Mouse (Mus musculus): ENCODE measurements around the gene Slc36a3. TPM values are rescaled to one million over a fixed set of nuclear protein-coding genes. Genes with fewer than 3 reads are reported as not detected.

Slc36a3 gene
- polyA plus RNA-seq, 1 experiment from 2014 or later: not detected

- no peak overlapping the region for H3K4me2 ChIP-seq
- no peak overlapping the region for H3K9ac ChIP-seq
These were observed 64.5 kb downstream of the Slc36a3 start for GRCm38 (mm10) chr11:55087006-55087405.

GRCm38 (mm10) chr11:55085396-55085795 lies 66.1 kb downstream of the Slc36a3 start:
- H3K4me2 ChIP-seq: 0 out of 2 replicates have a peak overlapping the region, but pooled peaks have one; percentile 5
- H3K9me3 ChIP-seq (replicated peaks): no peaks in the 10 kb centered on the region
- no peaks in the 10 kb centered on the region for H3K27me3 ChIP-seq
- H3K4me1 ChIP-seq (replicated peaks): peaks cover 14% of the 10 kb centered on the region
- peak overlapping the region; percentile 96 for H3K27ac ChIP-seq
- no peak overlapping the region for H3K9ac ChIP-seq
- no peak overlapping the region for H3K4me3 ChIP-seq
- WGBS: 20% methylated on average over 5 of the region's 5 CpGs
- peak; percentile 91 for ATAC-seq (replicated peaks; ENCODE audit: insufficient number of reproducible peaks, insufficient read depth, low FRiP score, low read depth)
- H3K36me3 ChIP-seq: no peaks in the 10 kb centered on the region

More at GRCm38 (mm10) chr11:55087006-55087405, 64.5 kb downstream of the Slc36a3 start:
- Histone ChIP-seq H3K9me3 (replicated peaks) (no peaks in the 10 kb centered on the region), H3K27ac (peak overlapping the region; percentile 96), H3K27me3 (no peaks in the 10 kb centered on the region), H3K36me3 (no peaks in the 10 kb centered on the region), H3K4me3 (no peak overlapping the region), H3K4me1 (replicated peaks) (peaks cover 14% of the 10 kb centered on the region)
- ATAC-seq (replicated peaks; ENCODE audit: insufficient number of reproducible peaks, insufficient read depth, low FRiP score, low read depth): no peak
- 8% methylated on average over 10 of the region's 10 CpGs for WGBS

DNA sequence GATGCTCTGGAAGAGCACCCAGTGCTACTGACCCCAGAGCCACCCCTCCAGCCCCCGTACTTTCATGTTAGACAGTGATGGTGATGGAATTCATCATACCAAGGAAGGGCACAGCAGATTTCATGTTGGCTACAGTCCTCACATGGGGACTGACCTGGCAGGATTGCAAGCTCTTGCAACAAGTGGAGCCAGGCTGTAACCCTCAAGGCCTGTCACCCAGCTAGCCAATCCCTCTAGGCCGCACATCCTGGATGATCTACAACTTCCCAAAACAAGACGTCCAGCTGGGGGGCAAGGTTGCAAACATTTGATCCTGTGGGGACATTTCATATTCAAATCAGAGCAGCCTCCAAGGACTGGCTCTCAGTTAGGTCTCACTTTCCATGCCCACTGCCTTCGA lies 66.9 kb downstream of the Slc36a3 start:
- Histone ChIP-seq H3K4me2 (no peak overlapping the region), H3K4me1 (replicated peaks) (peaks cover 14% of the 10 kb centered on the region), H3K9me3 (replicated peaks) (no peaks in the 10 kb centered on the region), H3K9ac (no peak overlapping the region), H3K4me3 (no peak overlapping the region), H3K27ac (peak overlapping the region; percentile 96), H3K27me3 (no peaks in the 10 kb centered on the region), H3K36me3 (no peaks in the 10 kb centered on the region)
- WGBS: 47% methylated on average over 4 of the region's 4 CpGs
- ATAC-seq (replicated peaks; ENCODE audit: insufficient number of reproducible peaks, insufficient read depth, low FRiP score, low read depth): no peak

DNA sequence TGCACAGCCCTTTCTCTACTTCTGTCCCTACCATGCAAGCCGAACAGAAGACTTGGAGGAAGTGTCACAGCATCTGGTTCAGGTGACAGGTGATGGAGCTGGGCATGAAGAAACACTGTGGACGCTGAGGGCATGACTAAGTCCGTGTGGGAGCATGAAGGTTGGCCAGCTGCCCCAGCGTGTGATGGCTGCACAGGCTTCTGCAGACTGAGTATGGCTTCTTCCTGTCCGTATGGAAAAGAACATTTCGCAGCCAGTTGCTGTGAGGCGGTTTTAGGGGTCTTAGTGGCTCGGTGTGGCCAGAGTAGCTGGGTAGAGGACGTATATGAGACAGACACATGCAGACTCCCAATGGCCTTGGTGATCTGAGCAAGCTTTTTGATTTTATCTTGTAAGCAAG lies 70.3 kb downstream of the Slc36a3 start:
- Histone ChIP-seq H3K4me3 (no peak overlapping the region), H3K27me3 (no peaks in the 10 kb centered on the region), H3K9me3 (replicated peaks) (no peaks in the 10 kb centered on the region), H3K4me1 (replicated peaks) (peaks cover 38% of the 10 kb centered on the region), H3K36me3 (no peaks in the 10 kb centered on the region), H3K9ac (no peak overlapping the region), H3K27ac (no peak overlapping the region), H3K4me2 (no peak overlapping the region)
- ATAC-seq (replicated peaks; ENCODE audit: insufficient number of reproducible peaks, insufficient read depth, low FRiP score, low read depth): no peak
- 86% methylated on average over 9 of the region's 9 CpGs for WGBS

DNA sequence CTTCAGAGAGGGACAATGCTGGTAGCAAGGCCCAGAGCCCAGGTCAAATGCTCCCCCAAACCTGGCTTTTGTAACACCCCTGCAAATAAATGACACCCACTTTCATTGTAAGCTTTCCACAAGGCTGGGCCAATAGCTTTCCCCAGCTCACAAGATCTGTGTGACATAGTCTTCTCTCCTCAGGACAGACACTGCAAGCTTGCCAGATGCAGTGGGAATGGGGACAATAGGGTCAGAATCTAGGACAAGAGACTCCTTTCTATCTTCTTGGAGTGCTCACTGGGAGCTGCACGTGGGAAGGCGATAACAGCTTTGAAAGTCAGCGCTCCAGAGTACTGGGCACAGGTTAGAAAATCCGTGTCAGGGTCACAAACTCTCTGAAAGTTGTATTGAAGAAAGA lies 72.3 kb downstream of the Slc36a3 start:
- Histone ChIP-seq H3K9me3 (replicated peaks) (no peaks in the 10 kb centered on the region), H3K9ac (no peak overlapping the region), H3K27ac (peak overlapping the region; percentile 92), H3K36me3 (no peaks in the 10 kb centered on the region), H3K4me1 (replicated peaks) (peaks cover 41% of the 10 kb centered on the region), H3K4me3 (no peak overlapping the region), H3K27me3 (no peaks in the 10 kb centered on the region), H3K4me2 (no peak overlapping the region)
- 60% methylated on average over 4 of the region's 4 CpGs for WGBS
- ATAC-seq (replicated peaks; ENCODE audit: insufficient number of reproducible peaks, insufficient read depth, low FRiP score, low read depth): no peak

GRCm38 (mm10) chr11:55078502-55078901 lies 73.0 kb downstream of the Slc36a3 start:
- Histone ChIP-seq H3K27me3 (no peaks in the 10 kb centered on the region), H3K9me3 (replicated peaks) (no peaks in the 10 kb centered on the region), H3K4me2 (peak overlapping the region; percentile 84), H3K36me3 (no peaks in the 10 kb centered on the region), H3K27ac (peak overlapping the region; percentile 92), H3K9ac (peak overlapping the region; percentile 65), H3K4me3 (peak overlapping the region; percentile 57), H3K4me1 (replicated peaks) (peaks cover 47% of the 10 kb centered on the region)
- 34% methylated on average over 3 of the region's 3 CpGs for WGBS
- ATAC-seq (replicated peaks; ENCODE audit: insufficient number of reproducible peaks, insufficient read depth, low FRiP score, low read depth): no peak

DNA sequence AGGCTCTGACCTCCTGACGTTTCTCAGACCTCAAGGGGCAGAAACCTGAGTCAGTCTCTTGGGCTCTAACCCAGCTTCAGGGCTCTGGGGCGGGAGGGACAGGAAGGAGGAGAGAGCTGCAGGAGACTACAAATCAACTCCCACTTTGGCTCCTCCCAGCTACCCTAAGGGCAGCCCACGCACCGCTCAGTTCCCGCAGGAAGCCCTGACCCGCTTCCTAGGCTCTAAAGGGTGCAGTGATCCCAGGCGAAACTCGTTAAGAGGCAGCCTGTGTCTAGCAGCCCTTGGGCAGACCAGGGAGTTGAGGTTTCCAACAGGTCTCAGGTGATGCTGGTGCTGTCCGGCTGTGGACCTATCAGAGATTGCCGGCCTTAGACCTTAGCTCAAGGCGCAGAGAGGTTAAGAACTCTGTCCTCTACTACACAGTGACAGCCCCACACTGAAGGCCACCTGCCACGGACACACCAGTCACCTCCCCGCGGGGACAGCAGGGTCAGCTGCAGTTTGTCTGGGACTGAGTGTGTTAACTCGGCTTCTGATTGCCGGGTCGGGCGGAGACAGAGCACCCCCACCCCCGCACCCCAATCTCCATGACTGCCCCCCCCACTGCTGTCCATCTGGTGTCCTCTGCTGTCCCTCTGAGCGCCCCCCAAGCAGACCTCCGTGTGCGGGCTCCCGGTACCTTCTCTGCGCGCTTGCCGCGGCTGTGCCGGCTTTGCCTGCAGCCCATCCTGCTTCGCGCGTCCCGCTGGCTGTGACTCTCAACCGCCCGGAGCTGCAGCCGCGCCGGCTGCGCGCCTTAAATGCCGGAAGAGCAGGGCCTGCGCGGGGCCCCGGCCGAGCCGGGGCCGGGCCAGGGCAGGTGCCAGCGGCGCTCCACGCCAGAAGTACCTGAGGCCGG lies 73.9 kb downstream of the Slc36a3 start, which contains the start of gene Ccdc69:
Gene Ccdc69, minus strand, starts transcription at position 801 of the 901 bp plus-strand sequence.
- peak within 1 kb of the TSS; percentile 65 for H3K9ac ChIP-seq
- WGBS: under 1% methylated on average over 50 of the region's 50 CpGs
- no peaks in the 10 kb centered on the region for H3K27me3 ChIP-seq
- H3K4me1 ChIP-seq (replicated peaks): peaks cover 52% of the 10 kb centered on the region
- peak within 1 kb of the TSS; percentile 92 for H3K27ac ChIP-seq
- no peaks in the 10 kb centered on the region for H3K36me3 ChIP-seq
- peak within 1 kb of the TSS; percentile 84 for H3K4me2 ChIP-seq
- peak within 1 kb of the TSS; percentile 57 for H3K4me3 ChIP-seq
- H3K9me3 ChIP-seq (replicated peaks): no peaks in the 10 kb centered on the region
- peak; percentile 67 for ATAC-seq (replicated peaks; ENCODE audit: insufficient number of reproducible peaks, insufficient read depth, low FRiP score, low read depth)

GRCm38 (mm10) chr11:55076234-55076633 lies 75.3 kb downstream of the Slc36a3 start:
- H3K4me1 ChIP-seq (replicated peaks): peaks cover 55% of the 10 kb centered on the region
- 77% methylated on average over 5 of the region's 5 CpGs for WGBS
- H3K27ac ChIP-seq: peak overlapping the region; percentile 92
- no peaks in the 10 kb centered on the region for H3K36me3 ChIP-seq
- no peak overlapping the region for H3K4me3 ChIP-seq
- H3K9ac ChIP-seq: no peak overlapping the region; the same call in 1 of the 2 replicates
- H3K27me3 ChIP-seq: no peaks in the 10 kb centered on the region
- no peak for ATAC-seq (replicated peaks; ENCODE audit: insufficient number of reproducible peaks, insufficient read depth, low FRiP score, low read depth)
- no peaks in the 10 kb centered on the region for H3K9me3 ChIP-seq (replicated peaks)
- peak overlapping the region; percentile 84 for H3K4me2 ChIP-seq

DNA sequence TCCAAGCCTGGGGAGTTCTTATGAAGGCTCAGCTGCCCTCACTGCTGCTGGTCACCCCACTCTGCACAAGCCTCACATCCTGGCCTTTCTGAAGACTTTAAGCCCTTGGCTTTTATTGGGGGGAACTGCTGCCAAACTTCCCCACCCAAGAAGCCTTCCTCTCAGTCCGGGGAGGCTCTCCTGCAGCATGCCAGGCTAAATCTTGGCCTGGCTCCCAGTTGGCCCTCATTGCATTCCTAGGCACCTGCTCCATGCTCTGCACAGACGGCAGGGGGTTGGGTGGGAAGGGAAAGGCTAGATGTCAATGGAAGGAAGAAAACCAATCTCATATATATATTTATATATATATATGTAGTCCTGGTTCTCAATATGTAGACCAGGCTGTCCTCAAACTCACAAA lies 75.9 kb downstream of the Slc36a3 start:
- Histone ChIP-seq H3K4me1 (replicated peaks) (peaks cover 55% of the 10 kb centered on the region), H3K27me3 (no peaks in the 10 kb centered on the region), H3K27ac (peak overlapping the region; percentile 92), H3K9me3 (replicated peaks) (no peaks in the 10 kb centered on the region), H3K4me2 (peak overlapping the region; percentile 84; the same call in 1 of the 2 replicates), H3K36me3 (no peaks in the 10 kb centered on the region), H3K4me3 (no peak overlapping the region), H3K9ac (no peak overlapping the region)
- 0 out of 2 replicates have a peak, but pooled peaks have one; percentile 38 for ATAC-seq (replicated peaks; ENCODE audit: insufficient number of reproducible peaks, insufficient read depth, low FRiP score, low read depth)
- 37% methylated on average over 2 of the region's 2 CpGs for WGBS
